Mouse (Mus musculus): ENCODE data around the gene Cirbp. TPM values are rescaled to one million over a fixed set of nuclear protein-coding genes. Genes with fewer than 3 reads are reported as not detected.

Cirbp gene
- polyA plus RNA-seq, 1 experiment from 2014 or later, result 295 TPM

GRCm38 (mm10) chr10:80152071-80152872 is 13.5 kb upstream of the Cirbp start:
- H3K9me3 ChIP-seq (ENCODE audit: control insufficient read depth, low read length), result no peaks in the 10 kb centered on the region
- H3K4me3 ChIP-seq (replicated peaks; ENCODE audit: low read depth, low read length), result peak overlapping the region; percentile 99
- no peaks in the 10 kb centered on the region for H3K27me3 ChIP-seq (ENCODE audit: control insufficient read depth, insufficient read depth, low read length)
- peak overlapping the region; percentile 98 for H3K4me2 ChIP-seq (ENCODE audit: low read length)
- peak overlapping the region; percentile 100 for H3K27ac ChIP-seq (replicated peaks; ENCODE audit: low read depth, low read length)
- H3K4me1 ChIP-seq (ENCODE audit: control insufficient read depth, insufficient read depth, low read length), result peaks cover 29% of the 10 kb centered on the region
- ATAC-seq (ENCODE audit: low FRiP score, low TSS enrichment), result no peak
- H3K9ac ChIP-seq (replicated peaks; ENCODE audit: low read length), result peak overlapping the region; percentile 100
- WGBS, result 3% methylated on average over 15 of the region's 15 CpGs
- peaks cover 65% of the 10 kb centered on the region for H3K36me3 ChIP-seq (ENCODE audit: control insufficient read depth, insufficient read depth, low read length)
- DNase-seq, result peak; percentile 56

GRCm38 (mm10) chr10:80152873-80153260 is 12.9 kb upstream of the Cirbp start:
- ATAC-seq (ENCODE audit: low FRiP score, low TSS enrichment), result no peak
- DNase-seq, result no peak
- WGBS, result 21% methylated on average over 3 of the region's 3 CpGs
- Histone ChIP-seq H3K4me1 (ENCODE audit: control insufficient read depth, insufficient read depth, low read length) (peaks cover 32% of the 10 kb centered on the region), H3K9me3 (ENCODE audit: control insufficient read depth, low read length) (no peaks in the 10 kb centered on the region), H3K4me3 (replicated peaks; ENCODE audit: low read depth, low read length) (peak overlapping the region; percentile 99), H3K36me3 (ENCODE audit: control insufficient read depth, insufficient read depth, low read length) (peaks cover 69% of the 10 kb centered on the region), H3K4me2 (ENCODE audit: low read length) (peak overlapping the region; percentile 98), H3K9ac (replicated peaks; ENCODE audit: low read length) (peak overlapping the region; percentile 100), H3K27ac (replicated peaks; ENCODE audit: low read depth, low read length) (peak overlapping the region; percentile 100), H3K27me3 (ENCODE audit: control insufficient read depth, insufficient read depth, low read length) (no peaks in the 10 kb centered on the region)

GRCm38 (mm10) chr10:80153713-80154112 is 12.1 kb upstream of the Cirbp start:
- no peaks in the 10 kb centered on the region for H3K27me3 ChIP-seq (ENCODE audit: control insufficient read depth, insufficient read depth, low read length)
- DNase-seq (no peak), ATAC-seq (ENCODE audit: low FRiP score, low TSS enrichment) (no peak)
- peak overlapping the region; percentile 100 for H3K9ac ChIP-seq (replicated peaks; ENCODE audit: low read length)
- no peaks in the 10 kb centered on the region for H3K9me3 ChIP-seq (ENCODE audit: control insufficient read depth, low read length)
- H3K36me3 ChIP-seq (ENCODE audit: control insufficient read depth, insufficient read depth, low read length), result peaks cover 74% of the 10 kb centered on the region
- peak overlapping the region; percentile 10 for H3K4me3 ChIP-seq (replicated peaks; ENCODE audit: low read depth, low read length)
- H3K4me2 ChIP-seq (ENCODE audit: low read length), result peak overlapping the region; percentile 98
- peaks cover 35% of the 10 kb centered on the region for H3K4me1 ChIP-seq (ENCODE audit: control insufficient read depth, insufficient read depth, low read length)
- WGBS, result 85% methylated on average over 19 of the region's 19 CpGs
- H3K27ac ChIP-seq (replicated peaks; ENCODE audit: low read depth, low read length), result peak overlapping the region; percentile 100

- Histone ChIP-seq H3K4me3 (replicated peaks; ENCODE audit: low read depth, low read length) (peak overlapping the region; percentile 10; the same call in 1 of the 2 replicates), H3K4me1 (ENCODE audit: control insufficient read depth, insufficient read depth, low read length) (peaks cover 42% of the 10 kb centered on the region), H3K27ac (replicated peaks; ENCODE audit: low read depth, low read length) (no peak overlapping the region), H3K27me3 (ENCODE audit: control insufficient read depth, insufficient read depth, low read length) (no peaks in the 10 kb centered on the region), H3K9ac (replicated peaks; ENCODE audit: low read length) (peak overlapping the region; percentile 34), H3K4me2 (ENCODE audit: low read length) (peak overlapping the region; percentile 98; the same call in 1 of the 2 replicates), H3K36me3 (ENCODE audit: control insufficient read depth, insufficient read depth, low read length) (peaks cover 75% of the 10 kb centered on the region), H3K9me3 (ENCODE audit: control insufficient read depth, low read length) (no peaks in the 10 kb centered on the region)
- ATAC-seq (ENCODE audit: low FRiP score, low TSS enrichment), result no peak
- no peak for DNase-seq
- WGBS, result 79% methylated on average over 7 of the region's 7 CpGs
Measured at GRCm38 (mm10) chr10:80154384-80154783, 11.4 kb upstream of the Cirbp start.

GRCm38 (mm10) chr10:80155277-80155676 is 10.5 kb upstream of the Cirbp start:
- peaks cover 75% of the 10 kb centered on the region for H3K36me3 ChIP-seq (ENCODE audit: control insufficient read depth, insufficient read depth, low read length)
- 0 out of 2 replicates have a peak overlapping the region, but pooled peaks have one; percentile 32 for H3K27ac ChIP-seq (replicated peaks; ENCODE audit: low read depth, low read length)
- no peak for DNase-seq
- no peak for ATAC-seq (ENCODE audit: low FRiP score, low TSS enrichment)
- WGBS, result 50% methylated on average over 1 of the region's 1 CpGs
- no peak overlapping the region for H3K4me3 ChIP-seq (replicated peaks; ENCODE audit: low read depth, low read length)
- H3K27me3 ChIP-seq (ENCODE audit: control insufficient read depth, insufficient read depth, low read length), result no peaks in the 10 kb centered on the region
- no peak overlapping the region for H3K4me2 ChIP-seq (ENCODE audit: low read length)
- H3K4me1 ChIP-seq (ENCODE audit: control insufficient read depth, insufficient read depth, low read length), result peaks cover 47% of the 10 kb centered on the region
- H3K9me3 ChIP-seq (ENCODE audit: control insufficient read depth, low read length), result no peaks in the 10 kb centered on the region
- no peak overlapping the region for H3K9ac ChIP-seq (replicated peaks; ENCODE audit: low read length)

- WGBS, result 85% methylated on average over 29 of the region's 29 CpGs
- ATAC-seq (ENCODE audit: low FRiP score, low TSS enrichment) (no peak), DNase-seq (no peak)
- Histone ChIP-seq H3K4me1 (ENCODE audit: control insufficient read depth, insufficient read depth, low read length) (peaks cover 56% of the 10 kb centered on the region), H3K27ac (replicated peaks; ENCODE audit: low read depth, low read length) (peak overlapping the region; percentile 37), H3K9ac (replicated peaks; ENCODE audit: low read length) (no peak overlapping the region), H3K4me3 (replicated peaks; ENCODE audit: low read depth, low read length) (no peak overlapping the region), H3K4me2 (ENCODE audit: low read length) (no peak overlapping the region), H3K27me3 (ENCODE audit: control insufficient read depth, insufficient read depth, low read length) (no peaks in the 10 kb centered on the region), H3K9me3 (ENCODE audit: control insufficient read depth, low read length) (no peaks in the 10 kb centered on the region), H3K36me3 (ENCODE audit: control insufficient read depth, insufficient read depth, low read length) (peaks cover 71% of the 10 kb centered on the region)
Measured at GRCm38 (mm10) chr10:80156002-80156751, 9.6 kb upstream of the Cirbp start.

- Histone ChIP-seq H3K9me3 (ENCODE audit: control insufficient read depth, low read length) (no peaks in the 10 kb centered on the region), H3K36me3 (ENCODE audit: control insufficient read depth, insufficient read depth, low read length) (peaks cover 66% of the 10 kb centered on the region), H3K27ac (replicated peaks; ENCODE audit: low read depth, low read length) (peak overlapping the region; percentile 91), H3K4me3 (replicated peaks; ENCODE audit: low read depth, low read length) (no peak overlapping the region), H3K9ac (replicated peaks; ENCODE audit: low read length) (peak overlapping the region; percentile 37; the same call in 1 of the 2 replicates), H3K4me2 (ENCODE audit: low read length) (no peak overlapping the region), H3K4me1 (ENCODE audit: control insufficient read depth, insufficient read depth, low read length) (peaks cover 56% of the 10 kb centered on the region), H3K27me3 (ENCODE audit: control insufficient read depth, insufficient read depth, low read length) (no peaks in the 10 kb centered on the region)
- DNase-seq, result no peak
- WGBS, result 62% methylated on average over 7 of the region's 7 CpGs
- no peak for ATAC-seq (ENCODE audit: low FRiP score, low TSS enrichment)
Measured at GRCm38 (mm10) chr10:80156752-80157053, 9.1 kb upstream of the Cirbp start.

GRCm38 (mm10) chr10:80157141-80157929 is 8.4 kb upstream of the Cirbp start:
- ATAC-seq (ENCODE audit: low FRiP score, low TSS enrichment) (no peak), DNase-seq (no peak)
- Histone ChIP-seq H3K9me3 (ENCODE audit: control insufficient read depth, low read length) (no peaks in the 10 kb centered on the region), H3K27ac (replicated peaks; ENCODE audit: low read depth, low read length) (peak overlapping the region; percentile 91), H3K36me3 (ENCODE audit: control insufficient read depth, insufficient read depth, low read length) (peaks cover 59% of the 10 kb centered on the region), H3K4me3 (replicated peaks; ENCODE audit: low read depth, low read length) (no peak overlapping the region), H3K27me3 (ENCODE audit: control insufficient read depth, insufficient read depth, low read length) (no peaks in the 10 kb centered on the region), H3K4me2 (ENCODE audit: low read length) (peak overlapping the region; percentile 9; the same call in 1 of the 2 replicates), H3K9ac (replicated peaks; ENCODE audit: low read length) (peak overlapping the region; percentile 37), H3K4me1 (ENCODE audit: control insufficient read depth, insufficient read depth, low read length) (peaks cover 54% of the 10 kb centered on the region)
- WGBS, result 54% methylated on average over 15 of the region's 15 CpGs
